Mouse (Mus musculus) liver, embryonic 14.5 days (tissue): ENCODE results near the gene Calcoco2. TPM values are rescaled to one million over a fixed set of nuclear protein-coding genes. Genes with fewer than 3 reads are reported as not detected.

Source experiments
- ATAC-seq: fragments of 200-750 bp; cut with Nextera tagmentation; 2 replicates; pipeline ENCODE4 v1.8.0; 2017; ENCODE audit warnings: moderate number of reproducible peaks, mild to moderate bottlenecking, moderate library complexity; ENCODE audit not compliant: insufficient read depth
- DNase-seq, 3 experiments: peaks; one replicate each; pipeline ENCODE4 v3.0.0-alpha.2; 2012 to 2013; ENCODE audit warnings: low read depth in 3 of 3, low spot score in 3 of 3
- H3K27ac ChIP-seq: fragments of 300-500 bp; sonication (generic); 2 replicates; pipeline ENCODE4 v1.5.1; 2014; ENCODE audit warnings: moderate library complexity, mild to moderate bottlenecking, control low read depth, inconsistent platforms
- H3K27me3 ChIP-seq: fragments of 300-500 bp; sonication (generic); 2 replicates; pipeline ENCODE4 v1.6.1; 2014; ENCODE audit warnings: mild to moderate bottlenecking, low read length, moderate library complexity; ENCODE audit not compliant: control insufficient read depth, insufficient read depth
- H3K36me3 ChIP-seq: fragments of 300-500 bp; sonication (generic); replicated peaks from 2 replicates; pipeline ENCODE4 v1.6.1; 2014; ENCODE audit warnings: low read depth; ENCODE audit not compliant: control insufficient read depth, insufficient read depth
- H3K4me1 ChIP-seq, 2 experiments: fragments of 200-500 bp in 1 of 2; fragments of 300-500 bp in 1 of 2; sonication (generic) in 1 of 2; replicated peaks; 2 replicates each; pipeline ENCODE4 v1.6.1; 2012 to 2014; ENCODE audit warnings: antibody characterized with exemption in 1 of 2, inconsistent platforms in 1 of 2, low read length in 1 of 2; ENCODE audit not compliant: control insufficient read depth in 2 of 2, insufficient read depth in 2 of 2
- H3K4me2 ChIP-seq: fragments of 300-500 bp; sonication (generic); 2 replicates; pipeline ENCODE4 v1.6.1; 2014; ENCODE audit warnings: low read depth, mild to moderate bottlenecking, control low read depth, moderate library complexity
- H3K4me3 ChIP-seq, 2 experiments: fragments of 200-500 bp in 1 of 2; fragments of 300-500 bp in 1 of 2; sonication (generic) in 1 of 2; 2 replicates each; pipeline ENCODE4 v1.5.1; 2012 to 2014; ENCODE audit warnings: low read depth in 2 of 2, low read length in 2 of 2, mild to moderate bottlenecking in 2 of 2, control low read depth in 1 of 2, inconsistent platforms in 1 of 2, moderate library complexity in 1 of 2; ENCODE audit not compliant: insufficient read depth in 1 of 2
- H3K9ac ChIP-seq: fragments of 300-500 bp; sonication (generic); replicated peaks from 2 replicates; pipeline ENCODE4 v1.6.1; 2014; ENCODE audit warnings: mild to moderate bottlenecking, control low read depth, moderate library complexity
- H3K9me3 ChIP-seq: fragments of 300-500 bp; sonication (generic); 2 replicates; pipeline ENCODE4 v1.6.1; 2016; ENCODE audit warnings: low read length, mixed read lengths; ENCODE audit not compliant: control insufficient read depth
- CTCF ChIP-seq: IDR thresholded peaks from 2 replicates; pipeline ENCODE4 v1.5.1; 2016; ENCODE audit warnings: antibody characterized with exemption, low read depth, control low read depth
- EP300 ChIP-seq: IDR thresholded peaks from 2 replicates; pipeline ENCODE4 v1.6.1; 2016; ENCODE audit warnings: antibody characterized with exemption, low read depth
- WGBS: fragments of 180-500 bp; shearing (Covaris S2); extraction: QIAGEN DNeasy Blood & Tissue Kit; methylation state at CpG from one replicate; pipeline ENCODE4 v1.1.7; 2014; ENCODE audit not compliant: insufficient replicate concordance; 5-methylcytosine and 5-hydroxymethylcytosine counted together
- polyA plus RNA-seq, 2 experiments: library from polyadenylated mRNA; depleted of rRNA in 1 of 2; stranded (reverse) in 1 of 2; unstranded in 1 of 2; fragments of >200 nt; fragmentation: Nextera tagmentation in 1 of 2; extraction: Ambion mirVana in 1 of 2; gene quantifications; 2 replicates each; pipeline versions ENCODE4 v1.2.1 to v1.2.3; 2012 to 2014

Calcoco2 gene
- polyA plus RNA-seq (2012; rRNA removed), result not detected in 2 replicates
- not detected in 2 replicates for polyA plus RNA-seq (2014; fragmentation: Nextera tagmentation; extraction: Ambion mirVana)

DNA sequence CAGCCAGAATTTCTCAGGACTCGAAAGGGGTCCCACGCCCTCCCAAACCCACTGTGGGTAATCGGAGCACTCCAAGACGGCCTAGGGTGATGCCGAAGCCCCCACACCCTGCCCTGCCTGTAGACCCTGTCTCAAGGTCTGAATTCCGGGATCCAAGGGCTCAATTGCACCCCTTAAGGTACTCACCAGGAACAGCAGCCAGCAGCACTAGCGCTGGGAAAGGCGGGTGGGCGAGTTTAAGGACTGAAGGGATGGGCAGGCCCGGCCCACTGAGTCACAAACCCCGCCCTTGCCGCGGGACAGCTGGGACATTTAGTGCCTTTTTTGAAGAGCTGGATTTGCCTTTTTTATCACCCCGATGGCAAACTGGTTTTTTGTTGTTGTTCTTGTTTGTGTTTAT lies at the start of gene Calcoco2:
TSS of gene Calcoco2 (minus strand) at position 214 of the 400 bp plus-strand sequence.
- Histone ChIP-seq H3K4me3 (no peak within 1 kb of the TSS), H3K9me3 (no peaks in the 10 kb centered on the region), H3K27me3 (no peaks in the 10 kb centered on the region), H3K27ac (no peak within 1 kb of the TSS), H3K36me3 (no peaks in the 10 kb centered on the region), H3K4me1 (no peaks in the 10 kb centered on the region), H3K4me2 (no peak within 1 kb of the TSS), H3K9ac (no peak within 1 kb of the TSS)
- WGBS, result 36% methylated on average over 14 of the region's 14 CpGs
- no peak for TF ChIP-seq CTCF
- TF ChIP-seq EP300, result no peak
- no peak for ATAC-seq
- no peak for DNase-seq

DNA sequence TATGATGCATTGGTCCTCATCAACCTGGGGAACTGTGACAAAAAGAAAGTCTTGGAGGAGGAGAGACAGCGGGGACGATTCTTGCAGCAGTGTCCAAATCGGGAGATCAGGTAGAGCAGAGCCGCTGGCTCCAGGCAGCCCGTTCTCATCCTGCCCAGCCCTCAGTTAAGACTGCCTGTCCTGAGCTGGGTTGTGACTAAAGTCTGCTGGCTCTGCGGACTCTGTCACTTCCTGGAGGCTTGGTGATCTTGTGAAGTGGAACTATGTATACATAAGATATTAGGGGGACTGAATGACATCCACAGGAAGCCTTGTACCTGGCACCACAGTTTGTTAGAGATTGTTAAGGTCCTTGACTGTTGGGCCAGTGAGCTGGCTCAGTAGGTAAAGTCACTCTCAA lies 35.7 kb upstream of the Calcoco2 start:
- Histone ChIP-seq H3K4me3 (no peak overlapping the region), H3K36me3 (no peaks in the 10 kb centered on the region), H3K27ac (no peak overlapping the region), H3K4me2 (no peak overlapping the region), H3K27me3 (peaks cover 11% of the 10 kb centered on the region), H3K9me3 (no peaks in the 10 kb centered on the region), H3K9ac (no peak overlapping the region), H3K4me1 (no peaks in the 10 kb centered on the region)
- TF ChIP-seq CTCF (no peak), EP300 (no peak)
- WGBS, result 51% methylated on average over 6 of the region's 6 CpGs
- no peak for DNase-seq
- no peak for ATAC-seq

DNA sequence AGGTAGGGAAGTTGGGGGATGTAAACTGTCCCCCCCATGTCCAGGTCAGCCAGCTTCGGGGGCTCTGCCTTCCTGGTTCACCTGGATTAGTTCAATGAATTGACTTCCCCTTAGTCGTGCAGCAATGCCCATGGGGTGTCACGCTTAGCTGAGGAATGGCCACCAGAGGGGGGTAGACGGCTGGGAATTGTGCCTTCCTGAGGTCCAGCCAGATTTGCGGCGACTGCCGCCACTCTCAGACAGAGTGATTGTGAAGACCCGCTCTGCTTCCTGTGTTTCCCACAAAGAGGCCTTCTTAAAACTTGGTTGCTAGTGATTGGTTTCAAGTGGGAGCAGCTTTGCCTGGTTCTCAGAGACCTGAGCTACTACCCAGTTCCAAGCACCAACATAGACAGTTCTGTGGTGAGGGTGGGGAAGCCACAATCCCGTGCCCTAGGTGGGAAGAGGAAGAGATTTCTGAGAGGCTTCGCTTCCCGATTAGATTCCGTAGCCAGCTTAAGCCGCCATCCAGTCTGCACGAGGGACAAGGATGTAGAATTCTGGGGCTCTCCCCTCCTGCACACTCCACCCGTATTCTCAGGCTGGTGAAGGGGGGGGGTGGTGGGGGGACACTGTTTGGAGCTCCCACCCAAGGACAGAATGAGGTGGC lies 34.0 kb upstream of the Calcoco2 start:
- 3% methylated on average over 15 of the region's 15 CpGs for WGBS
- no peaks in the 10 kb centered on the region for H3K9me3 ChIP-seq
- no peak overlapping the region for H3K9ac ChIP-seq
- DNase-seq (peak in 2 of 3 experiments; percentile 12 to 20), ATAC-seq (no peak)
- no peaks in the 10 kb centered on the region for H3K4me1 ChIP-seq
- H3K27me3 ChIP-seq, result peaks cover 11% of the 10 kb centered on the region
- no peak overlapping the region for H3K4me2 ChIP-seq
- no peaks in the 10 kb centered on the region for H3K36me3 ChIP-seq
- H3K4me3 ChIP-seq, result no peak overlapping the region
- H3K27ac ChIP-seq, result no peak overlapping the region
- peak; percentile 78 for TF ChIP-seq CTCF
- no peak for TF ChIP-seq EP300

DNA sequence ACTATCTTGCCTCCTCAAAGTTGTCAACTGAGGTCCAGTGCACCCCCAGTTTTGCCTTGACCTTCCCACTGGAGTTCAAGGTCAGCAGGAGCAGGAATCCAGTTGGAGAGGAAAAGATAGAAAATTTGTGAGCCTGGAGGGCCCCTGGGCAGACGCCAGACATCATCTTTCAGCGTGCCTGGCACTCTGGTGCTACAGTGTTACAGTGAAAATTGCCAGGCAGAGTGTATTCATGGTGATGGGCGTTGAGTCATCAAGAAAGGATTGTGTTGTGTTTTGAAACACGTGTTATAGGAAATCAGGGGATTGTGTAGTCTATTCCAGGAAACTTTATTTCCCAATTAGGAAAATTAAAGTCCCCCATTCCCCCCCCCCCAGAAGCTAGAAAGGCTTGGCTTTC lies 32.0 kb upstream of the Calcoco2 start:
- TF ChIP-seq CTCF, result no peak
- Histone ChIP-seq H3K9ac (no peak overlapping the region), H3K9me3 (no peaks in the 10 kb centered on the region), H3K27ac (no peak overlapping the region), H3K4me1 (no peaks in the 10 kb centered on the region), H3K4me3 (no peak overlapping the region), H3K4me2 (no peak overlapping the region), H3K36me3 (no peaks in the 10 kb centered on the region), H3K27me3 (peaks cover 11% of the 10 kb centered on the region)
- 43% methylated on average over 4 of the region's 4 CpGs for WGBS
- no peak for DNase-seq
- ATAC-seq, result no peak

DNA sequence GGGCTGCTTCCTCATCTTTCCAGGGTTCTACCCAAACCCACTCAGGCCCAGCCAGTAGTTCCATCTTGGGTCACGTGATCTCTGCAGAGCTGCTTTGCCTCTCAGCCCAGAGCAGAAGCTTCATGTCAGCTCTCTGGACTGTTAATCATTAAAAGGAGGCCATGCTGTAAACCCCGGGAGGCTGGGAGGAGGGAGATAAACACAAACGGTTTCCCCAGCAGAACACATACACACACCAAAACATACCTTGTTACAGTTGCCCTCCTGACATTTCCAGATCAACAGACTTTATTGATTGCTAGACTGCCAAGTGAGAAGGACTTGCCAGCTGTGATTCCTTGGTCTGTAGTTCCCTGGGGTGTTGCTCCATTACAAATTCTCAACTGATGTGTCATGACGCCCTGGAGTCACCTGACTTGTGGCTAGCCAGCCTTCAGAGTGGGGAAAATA lies 29.0 kb upstream of the Calcoco2 start:
- Histone ChIP-seq H3K36me3 (no peaks in the 10 kb centered on the region), H3K9me3 (no peaks in the 10 kb centered on the region), H3K4me3 (no peak overlapping the region), H3K4me1 (no peaks in the 10 kb centered on the region), H3K9ac (no peak overlapping the region), H3K27me3 (peaks cover 5% of the 10 kb centered on the region; the same call in 1 of the 2 replicates), H3K27ac (no peak overlapping the region), H3K4me2 (no peak overlapping the region)
- WGBS, result 13% methylated on average over 4 of the region's 4 CpGs
- TF ChIP-seq EP300, result no peak
- no peak for TF ChIP-seq CTCF
- DNase-seq (peak; percentile 10 to 16 (median 12)), ATAC-seq (0 out of 2 replicates have a peak, but pooled peaks have one; percentile 37)
